Mouse (Mus musculus): ENCODE measurements around the gene Ankrd44.

DNA sequence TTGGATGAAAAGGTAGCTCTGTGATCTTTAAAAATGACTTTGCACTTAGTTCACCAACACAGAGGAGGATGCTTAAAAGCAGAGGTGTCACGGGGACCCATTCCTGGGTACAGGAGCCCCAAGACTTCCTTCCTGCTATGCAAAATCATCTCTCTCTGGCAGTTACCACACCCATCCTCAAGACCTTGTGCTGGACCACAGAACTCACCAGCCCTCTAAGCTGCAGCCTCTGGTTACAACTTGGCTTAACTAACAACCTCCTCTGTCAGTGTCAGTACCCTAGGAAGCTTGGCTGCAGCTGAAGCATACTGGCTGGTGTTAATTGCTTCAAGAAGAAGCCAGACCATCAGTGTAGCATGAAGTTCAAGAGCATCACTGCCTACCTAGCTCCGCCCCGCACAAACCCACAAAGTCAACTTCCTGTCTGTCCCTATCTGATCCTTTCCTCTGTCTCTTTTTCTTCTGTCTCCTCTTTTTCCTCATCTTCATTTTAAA lies 12.8 kb downstream of the Ankrd44 start:
- TF ChIP-seq TCF12 (IDR thresholded peaks at IDR 0.05; ENCODE audit: insufficient read depth, poor library complexity, severe bottlenecking) (no peak), USF1 (IDR thresholded peaks at IDR 0.05; ENCODE audit: low read depth) (no peak), POLR2A (IDR thresholded peaks at IDR 0.05; ENCODE audit: insufficient read length, low read depth) (no peak), MYOD1 (IDR thresholded peaks at IDR 0.05; ENCODE audit: control insufficient read depth in 1 of 3, insufficient read length in 2 of 3, low read depth in 2 of 3) (no peak), E2F4 (IDR thresholded peaks at IDR 0.05; ENCODE audit: insufficient read depth) (no peak), POLR2AphosphoS2 (IDR thresholded peaks at IDR 0.05; ENCODE audit: insufficient read length, low read depth) (no peak), MAX (IDR thresholded peaks at IDR 0.05; ENCODE audit: low read depth) (no peak)

All from myocyte (in vitro differentiated cells).